Mouse (Mus musculus) MEL (cell line): ENCODE measurements around the gene Carm1. TPM values are rescaled to one million over a fixed set of nuclear protein-coding genes. Genes with fewer than 3 reads are reported as not detected.

Source experiments
- DNase-seq: peaks from one replicate; pipeline ENCODE4 v3.0.0; 2011; ENCODE audit warnings: low read depth, low spot score
- H3K27ac ChIP-seq: 2 replicates; pipeline ENCODE4 v1.5.1; 2012; ENCODE audit warnings: low read depth, mild to moderate bottlenecking, control low read depth, low read length, moderate library complexity; ENCODE audit not compliant: control insufficient read depth
- H3K27me3 ChIP-seq, 2 experiments: fragments of 150-350 bp in 1 of 2; sonication (generic) in 1 of 2; 2 replicates each; pipeline ENCODE4 v1.6.1; 2012; ENCODE audit warnings: low read length in 2 of 2, mild to moderate bottlenecking in 2 of 2, improper control_type of control experiment in 1 of 2, moderate library complexity in 1 of 2; ENCODE audit not compliant: insufficient read depth in 2 of 2, control insufficient read depth in 1 of 2
- H3K36me3 ChIP-seq, 2 experiments: 2 replicates each; pipeline ENCODE4 v1.6.1; 2012 to 2014; ENCODE audit warnings: low read length in 2 of 2, improper control_type of control experiment in 1 of 2, inconsistent platforms in 1 of 2, mild to moderate bottlenecking in 1 of 2; ENCODE audit not compliant: insufficient read depth in 2 of 2, control insufficient read depth in 1 of 2
- H3K4me1 ChIP-seq, 2 experiments: fragments of 150-350 bp in 1 of 2; sonication (generic) in 1 of 2; 2 replicates each; pipeline ENCODE4 v1.6.1; 2012; ENCODE audit warnings: low read length in 2 of 2, improper control_type of control experiment in 1 of 2, mild to moderate bottlenecking in 1 of 2; ENCODE audit not compliant: insufficient read depth in 2 of 2, control insufficient read depth in 1 of 2
- H3K4me3 ChIP-seq, 2 experiments: fragments of 150-350 bp in 1 of 2; sonication (generic) in 1 of 2; 2 replicates each; pipeline ENCODE4 v1.5.1; 2012; ENCODE audit warnings: low read depth in 2 of 2, low read length in 2 of 2, mild to moderate bottlenecking in 2 of 2, moderate library complexity in 2 of 2, control low read depth in 1 of 2, improper control_type of control experiment in 1 of 2; ENCODE audit not compliant: control insufficient read depth in 1 of 2, insufficient read depth in 1 of 2
- H3K79me2 ChIP-seq: 2 replicates; pipeline ENCODE4 v1.6.1; 2012; ENCODE audit warnings: mild to moderate bottlenecking, low read length, moderate library complexity; ENCODE audit not compliant: control insufficient read depth, poor library complexity, insufficient read depth
- H3K9ac ChIP-seq: 2 replicates; pipeline ENCODE4 v1.6.1; 2012; ENCODE audit warnings: low read depth, mild to moderate bottlenecking, control low read depth, low read length, moderate library complexity; ENCODE audit not compliant: control insufficient read depth, poor library complexity, severe bottlenecking
- H3K9me3 ChIP-seq: fragments of 150-350 bp; sonication (generic); replicated peaks from 2 replicates; pipeline ENCODE4 v1.6.1; 2012; ENCODE audit warnings: mild to moderate bottlenecking, low read length, improper control_type of control experiment, moderate library complexity; ENCODE audit not compliant: insufficient read depth
- ELF1 ChIP-seq: IDR thresholded peaks from 2 replicates; pipeline ENCODE4 v1.6.1; 2014; ENCODE audit warnings: low read depth, mild to moderate bottlenecking, inconsistent platforms, low read length, improper control_type of control experiment, moderate library complexity
- EP300 ChIP-seq, 2 experiments: IDR thresholded peaks; 2 replicates each; pipeline ENCODE4 v1.6.1; 2011; ENCODE audit warnings: improper control_type of control experiment in 2 of 2, low read length in 2 of 2, low read depth in 1 of 2, mild to moderate bottlenecking in 1 of 2
- GATA1 ChIP-seq: IDR thresholded peaks from 2 replicates; pipeline ENCODE4 v1.6.1; 2011; ENCODE audit warnings: low read depth, low read length, improper control_type of control experiment
- MAZ ChIP-seq: IDR thresholded peaks from 2 replicates; pipeline ENCODE4 v1.6.1; 2012; ENCODE audit warnings: low read depth, mild to moderate bottlenecking, inconsistent platforms, low read length, improper control_type of control experiment
- MYB ChIP-seq: IDR thresholded peaks from 2 replicates; pipeline ENCODE4 v1.6.1; 2011; ENCODE audit warnings: mild to moderate bottlenecking, low read depth, low read length, improper control_type of control experiment
- POLR2A ChIP-seq, 2 experiments: IDR thresholded peaks; 2 replicates each; pipeline ENCODE4 v1.6.1; 2011 to 2012; ENCODE audit warnings: low read length in 2 of 2, mild to moderate bottlenecking in 2 of 2, control low read depth in 1 of 2, improper control_type of control experiment in 1 of 2, low read depth in 1 of 2, moderate library complexity in 1 of 2; ENCODE audit not compliant: control insufficient read depth in 1 of 2, insufficient read depth in 1 of 2, poor library complexity in 1 of 2
- POLR2AphosphoS5 ChIP-seq: IDR thresholded peaks from 2 replicates; pipeline ENCODE4 v1.6.1; 2012; ENCODE audit warnings: low read depth, borderline replicate concordance, mild to moderate bottlenecking, inconsistent platforms, low read length, moderate library complexity, mixed read lengths
- RAD21 ChIP-seq: IDR thresholded peaks from 2 replicates; pipeline ENCODE4 v1.6.1; 2011; ENCODE audit warnings: mild to moderate bottlenecking, low read depth, low read length, improper control_type of control experiment
- SIN3A ChIP-seq: IDR thresholded peaks from 2 replicates; pipeline ENCODE4 v1.6.1; 2012; ENCODE audit warnings: low read length, improper control_type of control experiment, inconsistent platforms
- TAL1 ChIP-seq: IDR thresholded peaks from 2 replicates; pipeline ENCODE4 v1.6.1; 2012; ENCODE audit warnings: mild to moderate bottlenecking, inconsistent platforms, low read length, moderate library complexity, mixed read lengths
- TBP ChIP-seq: IDR thresholded peaks from 2 replicates; pipeline ENCODE4 v1.8.0; 2011; ENCODE audit warnings: low read depth, low read length, improper control_type of control experiment
- UBTF ChIP-seq: IDR thresholded peaks from 2 replicates; pipeline ENCODE4 v1.6.1; 2012; ENCODE audit warnings: low read depth, mild to moderate bottlenecking, inconsistent platforms, low read length, improper control_type of control experiment, moderate library complexity, borderline replicate concordance; ENCODE audit not compliant: insufficient read depth
- ZMIZ1 ChIP-seq: IDR thresholded peaks from 2 replicates; pipeline ENCODE4 v1.6.1; 2012; ENCODE audit warnings: low read depth, mild to moderate bottlenecking, inconsistent platforms, low read length, improper control_type of control experiment, moderate library complexity
- polyA plus RNA-seq, 2 experiments: library from polyadenylated mRNA; stranded (reverse) in 1 of 2; unstranded in 1 of 2; fragments of >175 nt in 1 of 2; fragments of >200 nt in 1 of 2; gene quantifications; 2 replicates each; pipeline versions ENCODE4 v1.2.1 to v1.2.4; 2012; ENCODE audit warnings: low replicate concordance in 2 of 2, low read depth in 1 of 2; ENCODE audit not compliant: insufficient read length in 2 of 2, insufficient read depth in 1 of 2, missing spikeins in 1 of 2
- total RNA-seq: library from RNA; depleted of rRNA; stranded (reverse); fragments of 300-350 nt; gene quantifications from 2 replicates; pipeline ENCODE4 v1.2.3, GENCODE M21; 2012

The Carm1 gene
- total and polyA plus RNA-seq, 3 experiments: 121 to 423 (median 121) TPM

DNA sequence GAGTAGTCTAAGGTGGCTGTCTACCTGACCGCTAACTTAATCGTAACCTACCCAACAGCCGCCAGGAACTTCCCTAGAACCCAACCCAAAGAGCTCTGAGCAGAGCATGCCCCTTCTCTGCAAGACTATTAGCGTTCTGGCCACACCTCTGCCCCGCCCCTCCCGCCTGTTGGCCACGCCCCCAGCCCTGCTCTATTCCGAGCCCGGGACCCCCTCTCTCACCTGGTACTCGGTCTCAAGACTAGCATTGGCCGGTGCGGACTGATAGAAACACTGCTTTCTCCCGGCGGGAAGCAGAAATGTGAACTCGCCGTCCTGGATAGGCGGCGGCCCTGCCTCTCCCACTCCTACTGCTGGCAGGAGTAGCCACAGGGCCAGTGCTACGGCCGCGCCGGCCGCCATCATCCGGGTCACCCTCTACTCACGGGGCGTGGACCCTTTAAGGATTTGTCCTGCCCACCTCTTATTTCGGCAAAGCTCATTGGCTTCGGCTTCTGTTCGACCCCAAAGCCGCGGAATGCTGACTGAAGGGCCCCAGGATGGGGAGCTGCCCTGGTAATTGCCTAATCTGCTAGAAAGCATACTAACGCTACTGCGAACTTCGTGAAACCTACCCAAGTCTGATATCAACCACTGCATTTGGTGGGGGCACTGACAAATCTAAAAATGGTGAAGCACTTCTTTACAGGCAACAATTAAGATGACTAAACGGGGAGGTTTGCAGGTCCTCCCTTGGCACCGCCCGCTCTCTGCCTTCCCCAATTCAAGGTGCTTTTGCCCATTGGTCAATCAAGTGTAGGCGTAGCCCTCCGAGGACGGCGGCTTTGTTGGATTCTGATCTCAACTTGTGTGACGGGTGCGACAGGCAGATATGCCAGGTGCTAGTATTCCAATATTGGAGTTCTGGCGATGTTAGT, 36.7 kb upstream of the Carm1 start, which contains the start of gene Tmed1:
Gene Tmed1, minus strand, starts transcription at position 481 of the 917 bp plus-strand sequence.
- Histone ChIP-seq H3K9ac (peak within 1 kb of the TSS; percentile 75), H3K4me1 (peaks cover 2 to 22% of the 10 kb centered on the region in 2 experiments; a peak in 3 of 4 replicates), H3K4me3 (peak within 1 kb of the TSS; percentile 54 to 67), H3K27me3 (no peaks in the 10 kb centered on the region), H3K27ac (peak within 1 kb of the TSS; percentile 85), H3K9me3 (no peaks in the 10 kb centered on the region), H3K36me3 (peaks cover 0 to 16% of the 10 kb centered on the region in 2 experiments; a peak in 3 of 4 replicates), H3K79me2 (peaks cover 8% of the 10 kb centered on the region)
- peak; percentile 92 for TF ChIP-seq TBP
- TF ChIP-seq ELF1: no peak
- TF ChIP-seq ZMIZ1: no peak
- peak; percentile 32; the same call in 1 of the 2 replicates for TF ChIP-seq POLR2AphosphoS5
- no peak for TF ChIP-seq RAD21
- TF ChIP-seq GATA1: peak; percentile 34; the same call in 1 of the 2 replicates
- no peak for TF ChIP-seq EP300 (IDR thresholded peaks at IDR 0.05; ENCODE audit: low read depth in 1 of 2, low read length in 2 of 2)
- TF ChIP-seq POLR2A (IDR thresholded peaks at IDR 0.05; ENCODE audit: control insufficient read depth in 1 of 2, insufficient read depth in 1 of 2, low read depth in 1 of 2, low read length in 2 of 2, poor library complexity in 1 of 2): peak in 1 of 2 experiments; percentile 97; a peak in 2 of 4 replicates
- TF ChIP-seq MAZ: no peak
- no peak for TF ChIP-seq MYB
- peak; percentile 79 for TF ChIP-seq TAL1
- DNase-seq: peak; percentile 100

DNA sequence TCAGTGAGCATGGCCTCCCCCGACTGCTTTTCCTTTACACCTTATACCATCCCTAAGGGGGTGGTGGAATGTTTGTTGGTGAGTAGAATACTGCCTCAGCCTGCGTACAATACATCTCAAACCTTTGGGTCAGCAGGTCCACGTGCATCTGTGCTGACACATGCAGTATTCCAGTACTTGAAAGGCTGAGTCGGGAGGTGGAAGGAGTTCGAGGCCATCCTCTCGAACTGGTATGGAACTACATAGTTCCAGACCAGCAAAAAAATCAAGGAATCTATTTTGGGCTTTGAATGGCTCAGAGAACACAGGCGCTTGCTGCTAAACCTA, 36.0 kb upstream of the Carm1 start:
- DNase-seq: no peak
- H3K27ac ChIP-seq: peak overlapping the region; percentile 85
- peaks cover 2 to 22% of the 10 kb centered on the region in 2 experiments; a peak in 3 of 4 replicates for H3K4me1 ChIP-seq
- H3K9me3 ChIP-seq: no peaks in the 10 kb centered on the region
- TF ChIP-seq SIN3A: no peak
- TF ChIP-seq UBTF: 0 out of 2 replicates have a peak, but pooled peaks have one; percentile 15
- peaks cover 8% of the 10 kb centered on the region for H3K79me2 ChIP-seq
- peak overlapping the region; percentile 64 for H3K9ac ChIP-seq
- H3K4me3 ChIP-seq: peak overlapping the region; percentile 54 to 67
- peaks cover 0 to 16% of the 10 kb centered on the region in 2 experiments; a peak in 3 of 4 replicates for H3K36me3 ChIP-seq
- no peaks in the 10 kb centered on the region for H3K27me3 ChIP-seq
